Mouse (Mus musculus): ENCODE measurements around the gene Man2a2. TPM values are rescaled to one million over a fixed set of nuclear protein-coding genes. Genes with fewer than 3 reads are reported as not detected.

Gene Man2a2
- total and polyA plus RNA-seq, 2 experiments from 2014 or later = 7.7 to 55.2 TPM

DNA sequence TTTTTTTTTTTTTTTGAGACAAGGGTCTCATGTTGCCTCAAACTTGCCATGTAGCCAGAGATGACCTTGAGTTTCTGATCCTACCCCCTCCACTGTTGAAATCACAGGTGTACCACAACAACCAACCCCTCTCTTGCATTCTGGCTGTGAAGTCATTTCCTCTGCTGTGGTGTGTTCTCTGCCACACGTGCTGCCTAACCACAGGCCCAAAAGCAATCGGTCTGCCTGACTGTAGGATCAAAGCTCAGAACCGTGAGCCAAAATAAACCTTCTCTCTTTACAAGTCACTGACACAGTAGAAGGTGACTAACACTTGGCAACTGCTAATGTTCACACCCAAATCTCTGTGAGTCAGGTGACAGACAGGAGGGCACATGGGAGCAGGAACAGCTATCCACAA is 10.7 kb downstream of the Man2a2 start:
- H3K27me3 ChIP-seq (ENCODE audit: control insufficient read depth, insufficient read depth, low read length) = no peaks in the 10 kb centered on the region
- no peak for ATAC-seq (ENCODE audit: insufficient read depth, low read depth)
- peaks cover 88% of the 10 kb centered on the region for H3K36me3 ChIP-seq (replicated peaks; ENCODE audit: control insufficient read depth, insufficient read depth, low read length)

DNA sequence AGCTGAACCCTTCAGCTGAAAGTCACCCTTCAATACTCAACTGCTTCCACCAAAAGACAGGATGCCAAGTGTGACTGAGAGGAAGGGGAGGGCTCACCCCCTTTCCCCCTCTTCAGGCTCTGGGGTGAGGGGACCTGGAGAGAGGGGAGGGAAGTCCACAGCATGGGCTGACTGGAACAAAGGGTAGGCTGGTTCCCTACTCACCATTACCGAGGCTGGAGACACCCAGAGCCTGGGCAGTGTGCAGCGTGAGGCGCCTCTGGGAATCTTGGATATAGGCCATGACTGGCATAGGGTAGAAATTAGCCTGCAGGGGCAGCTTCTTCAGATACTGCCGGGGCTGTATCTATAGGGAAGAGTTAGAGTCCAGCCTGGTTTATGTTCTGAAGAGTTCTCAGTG is 13.1 kb downstream of the Man2a2 start:
- 37% methylated on average over 4 of the region's 4 CpGs for WGBS
- H3K27ac ChIP-seq (ENCODE audit: low read depth) = no peak overlapping the region

More for the DNA sequence above, 10.7 kb downstream of the Man2a2 start:
- no peak for TF ChIP-seq CTCF (IDR thresholded peaks at IDR 0.05; ENCODE audit: low read depth)
- no peak for TF ChIP-seq EP300 (IDR thresholded peaks at IDR 0.05; ENCODE audit: low read depth)
- H3K4me3 ChIP-seq (ENCODE audit: low read depth, low read length) = no peak overlapping the region
- no peak for DNase-seq (ENCODE audit: low spot score)
- H3K9ac ChIP-seq (replicated peaks; ENCODE audit: low read depth, low read length) = no peak overlapping the region
- no peak overlapping the region for H3K4me2 ChIP-seq (ENCODE audit: low read depth, low read length)
- H3K27ac ChIP-seq (ENCODE audit: low read depth) = no peak overlapping the region
- H3K4me1 ChIP-seq (ENCODE audit: control insufficient read depth, insufficient read depth) = no peaks in the 10 kb centered on the region
- WGBS = 48% methylated on average over 3 of the region's 3 CpGs
- no peaks in the 10 kb centered on the region for H3K9me3 ChIP-seq (replicated peaks; ENCODE audit: control insufficient read depth, low read length)

DNA sequence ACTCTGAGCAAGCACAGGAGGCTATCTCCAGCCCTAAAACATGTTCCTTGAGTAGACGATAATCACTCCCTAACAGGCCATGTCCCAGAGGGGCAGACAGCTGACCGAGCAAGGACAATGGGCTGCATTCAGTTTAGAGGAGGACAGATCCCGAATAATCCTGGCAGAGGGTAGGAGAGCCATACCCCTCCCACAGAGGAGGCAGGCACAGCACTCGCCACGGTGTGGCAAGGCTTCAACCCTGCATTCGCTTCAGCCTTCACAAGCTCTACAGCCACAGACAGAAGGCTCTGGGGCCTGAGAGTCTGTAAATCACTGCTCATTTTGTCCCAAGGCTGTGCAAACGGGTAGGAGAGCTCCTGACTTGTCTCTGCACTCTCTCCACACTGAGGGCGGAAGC is 14.0 kb downstream of the Man2a2 start:
- peak overlapping the region; percentile 43 for H3K27ac ChIP-seq (ENCODE audit: low read depth)
- no peaks in the 10 kb centered on the region for H3K27me3 ChIP-seq (ENCODE audit: control insufficient read depth, insufficient read depth, low read length)
- H3K4me1 ChIP-seq (ENCODE audit: control insufficient read depth, insufficient read depth) = no peaks in the 10 kb centered on the region
- ATAC-seq (ENCODE audit: insufficient read depth, low read depth) = peak; percentile 62
- H3K9me3 ChIP-seq (replicated peaks; ENCODE audit: control insufficient read depth, low read length) = no peaks in the 10 kb centered on the region
- no peak overlapping the region for H3K9ac ChIP-seq (replicated peaks; ENCODE audit: low read depth, low read length)
- peaks cover 86% of the 10 kb centered on the region for H3K36me3 ChIP-seq (replicated peaks; ENCODE audit: control insufficient read depth, insufficient read depth, low read length)
- no peak overlapping the region for H3K4me3 ChIP-seq (ENCODE audit: low read depth, low read length)
- no peak overlapping the region for H3K4me2 ChIP-seq (ENCODE audit: low read depth, low read length)
- WGBS = 65% methylated on average over 8 of the region's 8 CpGs
- DNase-seq (ENCODE audit: low spot score) = no peak
- TF ChIP-seq EP300 (IDR thresholded peaks at IDR 0.05; ENCODE audit: low read depth) (no peak), CTCF (IDR thresholded peaks at IDR 0.05; ENCODE audit: low read depth) (no peak)

More for the DNA sequence above, 13.1 kb downstream of the Man2a2 start:
- 0 out of 2 replicates have a peak overlapping the region, but pooled peaks have one; percentile 26 for H3K9ac ChIP-seq (replicated peaks; ENCODE audit: low read depth, low read length)
- no peak overlapping the region for H3K4me2 ChIP-seq (ENCODE audit: low read depth, low read length)
- no peak overlapping the region for H3K4me3 ChIP-seq (ENCODE audit: low read depth, low read length)
- ATAC-seq (ENCODE audit: insufficient read depth, low read depth) (no peak), DNase-seq (ENCODE audit: low spot score) (no peak)
- no peaks in the 10 kb centered on the region for H3K9me3 ChIP-seq (replicated peaks; ENCODE audit: control insufficient read depth, low read length)
- TF ChIP-seq CTCF (IDR thresholded peaks at IDR 0.05; ENCODE audit: low read depth) = no peak
- TF ChIP-seq EP300 (IDR thresholded peaks at IDR 0.05; ENCODE audit: low read depth) = no peak
- H3K27me3 ChIP-seq (ENCODE audit: control insufficient read depth, insufficient read depth, low read length) = no peaks in the 10 kb centered on the region
- H3K36me3 ChIP-seq (replicated peaks; ENCODE audit: control insufficient read depth, insufficient read depth, low read length) = peaks cover 86% of the 10 kb centered on the region
- H3K4me1 ChIP-seq (ENCODE audit: control insufficient read depth, insufficient read depth) = no peaks in the 10 kb centered on the region

DNA sequence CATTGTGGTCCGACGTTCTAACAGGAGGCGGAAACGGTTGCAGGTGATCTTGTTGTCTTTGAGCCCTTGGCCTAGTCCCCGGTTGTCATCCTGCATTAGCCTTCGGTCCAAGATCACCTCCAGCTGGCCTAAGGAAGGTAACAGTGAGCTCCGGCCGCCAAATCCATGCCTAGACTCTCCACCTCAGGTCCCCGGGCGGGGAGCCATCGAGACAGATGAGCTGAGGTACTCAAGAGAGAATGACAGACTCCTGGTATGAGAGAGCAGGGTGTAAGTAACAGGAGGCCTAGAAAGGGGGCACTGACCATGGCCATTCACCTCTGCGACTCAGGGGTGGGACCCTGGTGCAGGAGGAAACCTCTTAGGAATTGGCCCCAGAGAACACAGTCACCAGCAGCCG is 14.8 kb downstream of the Man2a2 start:
- H3K27ac ChIP-seq (ENCODE audit: low read depth) = peak overlapping the region; percentile 43
- no peak for ATAC-seq (ENCODE audit: insufficient read depth, low read depth)
- H3K9me3 ChIP-seq (replicated peaks; ENCODE audit: control insufficient read depth, low read length) = no peaks in the 10 kb centered on the region
- TF ChIP-seq EP300 (IDR thresholded peaks at IDR 0.05; ENCODE audit: low read depth) (no peak), CTCF (IDR thresholded peaks at IDR 0.05; ENCODE audit: low read depth) (no peak)
- no peak overlapping the region for H3K4me3 ChIP-seq (ENCODE audit: low read depth, low read length)
- WGBS = 83% methylated on average over 13 of the region's 13 CpGs
- DNase-seq (ENCODE audit: low spot score) = no peak
- H3K9ac ChIP-seq (replicated peaks; ENCODE audit: low read depth, low read length) = no peak overlapping the region
- H3K4me2 ChIP-seq (ENCODE audit: low read depth, low read length) = no peak overlapping the region
- peaks cover 84% of the 10 kb centered on the region for H3K36me3 ChIP-seq (replicated peaks; ENCODE audit: control insufficient read depth, insufficient read depth, low read length)
- no peaks in the 10 kb centered on the region for H3K4me1 ChIP-seq (ENCODE audit: control insufficient read depth, insufficient read depth)
- H3K27me3 ChIP-seq (ENCODE audit: control insufficient read depth, insufficient read depth, low read length) = no peaks in the 10 kb centered on the region

- ATAC-seq (ENCODE audit: insufficient read depth, low read depth) (no peak), DNase-seq (ENCODE audit: low spot score) (no peak)
- Histone ChIP-seq H3K4me1 (ENCODE audit: control insufficient read depth, insufficient read depth) (no peaks in the 10 kb centered on the region), H3K9me3 (replicated peaks; ENCODE audit: control insufficient read depth, low read length) (no peaks in the 10 kb centered on the region), H3K4me3 (ENCODE audit: low read depth, low read length) (no peak overlapping the region), H3K4me2 (ENCODE audit: low read depth, low read length) (no peak overlapping the region), H3K27me3 (ENCODE audit: control insufficient read depth, insufficient read depth, low read length) (no peaks in the 10 kb centered on the region), H3K36me3 (replicated peaks; ENCODE audit: control insufficient read depth, insufficient read depth, low read length) (peaks cover 67% of the 10 kb centered on the region), H3K9ac (replicated peaks; ENCODE audit: low read depth, low read length) (no peak overlapping the region), H3K27ac (ENCODE audit: low read depth) (no peak overlapping the region)
- no peak for TF ChIP-seq EP300 (IDR thresholded peaks at IDR 0.05; ENCODE audit: low read depth)
- TF ChIP-seq CTCF (IDR thresholded peaks at IDR 0.05; ENCODE audit: low read depth) = no peak
- WGBS = 91% methylated on average over 8 of the region's 8 CpGs
These were observed 18.3 kb downstream of the Man2a2 start for GRCm38 (mm10) chr7:80352920-80353319.

DNA sequence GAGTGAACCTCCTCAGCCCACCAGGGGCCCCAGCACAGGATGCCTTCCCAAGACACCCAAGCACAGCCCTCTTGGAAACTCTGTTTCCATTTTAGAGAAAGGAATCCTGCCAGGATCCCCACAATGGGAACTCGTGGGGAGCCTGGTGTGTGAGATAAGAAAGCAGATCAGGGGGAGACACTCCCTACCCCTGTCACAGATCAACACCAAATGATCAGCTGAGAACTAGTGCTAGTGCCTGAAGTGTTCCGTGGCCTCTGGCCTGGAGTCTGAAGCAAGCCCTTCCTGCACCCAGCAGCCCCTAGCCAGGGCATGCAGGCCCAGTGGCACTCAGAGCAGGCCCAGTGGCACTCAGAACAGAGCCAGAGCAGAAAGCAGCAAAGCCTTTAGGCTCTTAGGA is 20.4 kb downstream of the Man2a2 start:
- no peak for DNase-seq (ENCODE audit: low spot score)
- Histone ChIP-seq H3K4me2 (ENCODE audit: low read depth, low read length) (no peak overlapping the region), H3K9ac (replicated peaks; ENCODE audit: low read depth, low read length) (no peak overlapping the region), H3K9me3 (replicated peaks; ENCODE audit: control insufficient read depth, low read length) (no peaks in the 10 kb centered on the region), H3K27ac (ENCODE audit: low read depth) (no peak overlapping the region), H3K4me3 (ENCODE audit: low read depth, low read length) (no peak overlapping the region), H3K27me3 (ENCODE audit: control insufficient read depth, insufficient read depth, low read length) (no peaks in the 10 kb centered on the region), H3K36me3 (replicated peaks; ENCODE audit: control insufficient read depth, insufficient read depth, low read length) (peaks cover 49% of the 10 kb centered on the region), H3K4me1 (ENCODE audit: control insufficient read depth, insufficient read depth) (no peaks in the 10 kb centered on the region)
- no peak for ATAC-seq (ENCODE audit: insufficient read depth, low read depth)
- no peak for TF ChIP-seq EP300 (IDR thresholded peaks at IDR 0.05; ENCODE audit: low read depth)
- no peak for TF ChIP-seq CTCF (IDR thresholded peaks at IDR 0.05; ENCODE audit: low read depth)
- WGBS = 52% methylated on average over 2 of the region's 2 CpGs

Data from heart, postnatal 0 days (tissue).